7 mouse cellular contexts compared by ENCODE assay signal in genomic region chrX:17571271-17571620, GRCm38 (mm10). TPM values are rescaled to one million over a fixed set of nuclear protein-coding genes. Genes with fewer than 3 reads are reported as not detected.
DNase-seq lines count a peak whose midpoint lies in the region; ATAC-seq and TF ChIP-seq lines count a peak whose summit lies in the region.

No protein-coding gene starts in this region.

- no peak overlapping the region; the same call in 1 of the 2 replicates for H3K9ac ChIP-seq in lung, postnatal 0 days (replicated peaks; ENCODE audit: low read depth)
- H3K9ac ChIP-seq in forebrain, embryonic 12.5 days, result peak overlapping the region; percentile 58
- peak overlapping the region; percentile 65 for H3K9ac ChIP-seq in limb, embryonic 13.5 days
- peak overlapping the region; percentile 78 for H3K9ac ChIP-seq in stomach, embryonic 16.5 days (ENCODE audit: low read length)

- H3K4me1 ChIP-seq in lung, postnatal 0 days (ENCODE audit: insufficient read depth, low read depth, low read length), result no peaks in the 10 kb centered on the region
- H3K4me1 ChIP-seq in forebrain, embryonic 12.5 days, result no peaks in the 10 kb centered on the region
- H3K4me1 ChIP-seq in limb, embryonic 13.5 days, result no peaks in the 10 kb centered on the region
- no peaks in the 10 kb centered on the region; the same call in 1 of the 2 replicates for H3K4me1 ChIP-seq in stomach, embryonic 16.5 days (ENCODE audit: control insufficient read depth, insufficient read depth, low read length)

- peak overlapping the region; percentile 92 for H3K27ac ChIP-seq in lung, postnatal 0 days (ENCODE audit: low read length)
- peak overlapping the region; percentile 88 for H3K27ac ChIP-seq in forebrain, embryonic 12.5 days
- H3K27ac ChIP-seq in limb, embryonic 13.5 days, result peak overlapping the region; percentile 84
- peak overlapping the region; percentile 93 for H3K27ac ChIP-seq in stomach, embryonic 16.5 days (ENCODE audit: low read length)

- no peak for ATAC-seq in lung, postnatal 0 days
- no peak for ATAC-seq in forebrain, embryonic 12.5 days (ENCODE audit: low FRiP score)
- ATAC-seq in limb, embryonic 13.5 days (ENCODE audit: low FRiP score, low read depth), result no peak
- no peak for ATAC-seq in stomach, embryonic 16.5 days (ENCODE audit: insufficient read depth, low FRiP score)

- H3K36me3 ChIP-seq in lung, postnatal 0 days (ENCODE audit: insufficient read depth, low read length), result no peaks in the 10 kb centered on the region
- H3K36me3 ChIP-seq in forebrain, embryonic 12.5 days (replicated peaks), result no peaks in the 10 kb centered on the region
- no peaks in the 10 kb centered on the region for H3K36me3 ChIP-seq in limb, embryonic 13.5 days
- H3K36me3 ChIP-seq in stomach, embryonic 16.5 days (ENCODE audit: control insufficient read depth, insufficient read depth, low read length), result no peaks in the 10 kb centered on the region

- H3K27me3 ChIP-seq in lung, postnatal 0 days (replicated peaks; ENCODE audit: insufficient read depth, low read length), result no peaks in the 10 kb centered on the region
- no peaks in the 10 kb centered on the region for H3K27me3 ChIP-seq in forebrain, embryonic 12.5 days
- H3K27me3 ChIP-seq in limb, embryonic 13.5 days, result no peaks in the 10 kb centered on the region
- H3K27me3 ChIP-seq in stomach, embryonic 16.5 days (ENCODE audit: control insufficient read depth, insufficient read depth, low read length), result no peaks in the 10 kb centered on the region

- no peaks in the 10 kb centered on the region for H3K9me3 ChIP-seq in lung, postnatal 0 days (ENCODE audit: low read length)
- H3K9me3 ChIP-seq in forebrain, embryonic 12.5 days, result no peaks in the 10 kb centered on the region
- no peaks in the 10 kb centered on the region for H3K9me3 ChIP-seq in limb, embryonic 13.5 days
- no peaks in the 10 kb centered on the region for H3K9me3 ChIP-seq in stomach, embryonic 16.5 days (replicated peaks; ENCODE audit: control insufficient read depth, low read length)

- peak overlapping the region; percentile 55; the same call in 1 of the 2 replicates for H3K4me3 ChIP-seq in lung, postnatal 0 days (ENCODE audit: low read depth, low read length)
- peak overlapping the region; percentile 44 for H3K4me3 ChIP-seq in forebrain, embryonic 12.5 days (replicated peaks)
- peak overlapping the region; percentile 50 for H3K4me3 ChIP-seq in limb, embryonic 13.5 days
- peak overlapping the region; percentile 59 for H3K4me3 ChIP-seq in stomach, embryonic 16.5 days (replicated peaks; ENCODE audit: low read length)

- no peak for TF ChIP-seq EP300 in lung, postnatal 0 days (IDR thresholded peaks at IDR 0.05)

- peak overlapping the region; percentile 53 for H3K4me2 ChIP-seq in lung, postnatal 0 days (replicated peaks; ENCODE audit: low read depth, low read length)
- H3K4me2 ChIP-seq in forebrain, embryonic 12.5 days, result peak overlapping the region; percentile 48
- H3K4me2 ChIP-seq in limb, embryonic 13.5 days (replicated peaks), result peak overlapping the region; percentile 56
- peak overlapping the region; percentile 54 for H3K4me2 ChIP-seq in stomach, embryonic 16.5 days (ENCODE audit: low read depth, low read length)

- WGBS in lung, postnatal 0 days, result 30% methylated on average over 10 of the region's 10 CpGs
- WGBS in forebrain, embryonic 12.5 days, result 23% methylated on average over 10 of the region's 10 CpGs
- 35% methylated on average over 10 of the region's 10 CpGs for WGBS in limb, embryonic 13.5 days
- 27% methylated on average over 10 of the region's 10 CpGs for WGBS in stomach, embryonic 16.5 days

- no peak for DNase-seq in lung, postnatal 0 days (ENCODE audit: low spot score)
- DNase-seq in lung, postnatal 25 days (ENCODE audit: low spot score), result no peak
- no peak for DNase-seq in thymus, postnatal 4 days
- no peak for DNase-seq in retina, embryonic 14.5 days (ENCODE audit: low spot score)

- no peak for TF ChIP-seq CTCF in lung, postnatal 0 days (IDR thresholded peaks at IDR 0.05)

RNA-seq across cellular contexts. Expression of gene Fundc1, which starts 0.9 kb away (rescaled TPM):
- polyA plus RNA-seq in lung, postnatal 0 days (2015; fragmentation: Nextera tagmentation; extraction: Ambion mirVana), result 50.5 and 56.0 TPM in 2 replicates
- polyA plus RNA-seq in forebrain, embryonic 12.5 days (2016; fragmentation: Nextera tagmentation; extraction: Ambion mirVana), result 56.0 and 56.5 TPM in 2 replicates
- polyA plus RNA-seq in limb, embryonic 13.5 days (2015; fragmentation: Nextera tagmentation; extraction: Ambion mirVana), result 68.9 and 70.7 TPM in 2 replicates
- polyA plus RNA-seq in stomach, embryonic 16.5 days (2015; fragmentation: Nextera tagmentation; extraction: Ambion mirVana), result 55.7 and 59.9 TPM in 2 replicates
